ENCODE assay signal across 8 mouse cellular contexts in the genomic region with DNA sequence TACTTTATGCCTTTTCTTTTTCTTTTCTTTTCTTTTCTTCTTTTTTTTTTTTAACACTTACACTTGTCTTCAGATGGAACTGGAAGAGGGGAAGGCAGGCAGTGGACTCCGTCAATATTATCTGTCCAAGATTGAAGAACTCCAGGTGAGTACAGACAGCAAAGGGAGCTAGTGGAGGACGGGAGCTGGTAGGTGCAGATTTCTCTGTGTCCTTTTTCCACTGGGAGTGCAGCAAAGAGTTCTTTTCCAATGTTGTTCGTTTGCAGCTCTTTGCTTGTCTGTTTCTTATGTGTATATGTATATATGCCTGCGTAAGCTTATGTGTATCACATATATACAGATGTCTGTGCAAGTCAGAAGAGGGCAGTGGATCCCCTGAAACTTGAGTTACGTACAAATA. TPM values are rescaled to one million over a fixed set of nuclear protein-coding genes. Genes with fewer than 3 reads are reported as not detected.
A peak's percentile ranks its signal among the peaks of the same experiment; 100 is the strongest.
DNase-seq lines count a peak whose midpoint lies in the region; ATAC-seq and TF ChIP-seq lines count a peak whose summit lies in the region.

No protein-coding gene starts in this region.

- peak overlapping the region; percentile 95 for H3K4me3 ChIP-seq in embryonic fibroblast, embryonic 13.5 days (ENCODE audit: insufficient read depth, low read length)
- peak overlapping the region; percentile 91 for H3K4me3 ChIP-seq in kidney, embryonic 14.5 days (ENCODE audit: low read length)

- H3K36me3 ChIP-seq in kidney, embryonic 14.5 days (ENCODE audit: control insufficient read depth, insufficient read depth, low read length) = peaks cover 52% of the 10 kb centered on the region

- no peaks in the 10 kb centered on the region for H3K9me3 ChIP-seq in kidney, embryonic 14.5 days (ENCODE audit: control insufficient read depth, low read length)

- H3K4me1 ChIP-seq in embryonic fibroblast, embryonic 13.5 days (ENCODE audit: control insufficient read depth, insufficient read depth, low read length) = peaks cover 4% of the 10 kb centered on the region; the same call in 1 of the 2 replicates
- H3K4me1 ChIP-seq in kidney, embryonic 14.5 days (ENCODE audit: control insufficient read depth, insufficient read depth, low read length) = peaks cover 15% of the 10 kb centered on the region; the same call in 1 of the 2 replicates

- no peak overlapping the region for H3K27ac ChIP-seq in embryonic fibroblast, embryonic 13.5 days (ENCODE audit: insufficient read depth, low read length)
- H3K27ac ChIP-seq in kidney, embryonic 14.5 days (ENCODE audit: low read depth, low read length) = no peak overlapping the region

- H3K27me3 ChIP-seq in kidney, embryonic 14.5 days (ENCODE audit: control insufficient read depth, insufficient read depth, low read length) = no peaks in the 10 kb centered on the region

- no peak for TF ChIP-seq POLR2A in embryonic fibroblast, embryonic 13.5 days (IDR thresholded peaks at IDR 0.05; ENCODE audit: low read depth, low read length)

- no peak for TF ChIP-seq CTCF in embryonic fibroblast, embryonic 13.5 days (IDR thresholded peaks at IDR 0.05; ENCODE audit: borderline replicate concordance, insufficient read depth, low read length)

- ATAC-seq in kidney, embryonic 14.5 days (ENCODE audit: low FRiP score, low TSS enrichment) = no peak
- ATAC-seq in megakaryocyte progenitor cell, adult 5-6 weeks (replicated peaks; ENCODE audit: poor library complexity) = no peak

- 72% methylated on average over 5 of the region's 5 CpGs for WGBS in kidney, embryonic 14.5 days

- H3K9ac ChIP-seq in kidney, embryonic 14.5 days (ENCODE audit: low read depth, low read length) = peak overlapping the region; percentile 86; the same call in 1 of the 2 replicates

- peak overlapping the region; percentile 53 for H3K4me2 ChIP-seq in kidney, embryonic 14.5 days (replicated peaks; ENCODE audit: low read depth, low read length)

- DNase-seq in layer of hippocampus, adult 11-12 months (ENCODE audit: low spot score) = peak; percentile 25
- DNase-seq in layer of hippocampus, postnatal 25 days (ENCODE audit: extremely low spot score in 1 of 2, low spot score in 1 of 2) = no peak
- peak; percentile 58 for DNase-seq in lung, postnatal 14 days
- no peak for DNase-seq in urinary bladder, postnatal 10 days (ENCODE audit: low spot score)
- DNase-seq in adrenal gland, postnatal 4 days (ENCODE audit: low spot score in 2 of 2) = no peak

RNA-seq across cellular contexts. Expression of gene Psmc5, which starts 0.8 kb away (rescaled TPM):
- total RNA-seq in layer of hippocampus, postnatal 25 days (2021) = 100 to 1,000 TPM; 148 to 174 TPM
- 141 and 156 TPM in 2 replicates for polyA plus RNA-seq in embryonic fibroblast, embryonic 13.5 days (2011; ENCODE audit: insufficient read length, low read depth, missing spikeins)
- 303 and 334 TPM in 2 replicates for polyA plus RNA-seq in kidney, embryonic 14.5 days (2014; fragmentation: Nextera tagmentation; extraction: Ambion mirVana)
- 52.0 and 54.1 TPM in 2 replicates for total RNA-seq in megakaryocyte progenitor cell, adult 5-6 weeks (2015)
- 110 and 120 TPM in 2 replicates for total RNA-seq in megakaryocyte progenitor cell, adult 5-6 weeks (2017)
- total RNA-seq in adrenal gland, postnatal 4 days (2021) = 100 to 1,000 TPM; 131 to 138 TPM

RNA-seq across cellular contexts. Expression of gene Ftsj3, which starts 0.9 kb away (rescaled TPM):
- total RNA-seq in layer of hippocampus, postnatal 25 days (2021) = 10 to 100 TPM; 29.9 to 32.8 TPM
- 49.5 and 60.5 TPM in 2 replicates for polyA plus RNA-seq in embryonic fibroblast, embryonic 13.5 days (2011; ENCODE audit: insufficient read length, low read depth, missing spikeins)
- polyA plus RNA-seq in kidney, embryonic 14.5 days (2014; fragmentation: Nextera tagmentation; extraction: Ambion mirVana) = 39.1 and 72.1 TPM in 2 replicates
- total RNA-seq in megakaryocyte progenitor cell, adult 5-6 weeks (2015) = 45.5 and 45.7 TPM in 2 replicates
- 151 and 191 TPM in 2 replicates for total RNA-seq in megakaryocyte progenitor cell, adult 5-6 weeks (2017)
- total RNA-seq in adrenal gland, postnatal 4 days (2021) = 10 to 100 TPM; 69.3 to 71.0 TPM

RNA-seq across cellular contexts. Expression of gene Smarcd2, which starts 16.0 kb away (rescaled TPM):
- 10 to 100 TPM; 24.7 to 26.1 TPM for total RNA-seq in layer of hippocampus, postnatal 25 days (2021)
- polyA plus RNA-seq in embryonic fibroblast, embryonic 13.5 days (2011; ENCODE audit: insufficient read length, low read depth, missing spikeins) = 50.4 and 64.3 TPM in 2 replicates
- polyA plus RNA-seq in kidney, embryonic 14.5 days (2014; fragmentation: Nextera tagmentation; extraction: Ambion mirVana) = 54.9 and 78.6 TPM in 2 replicates
- 62.9 and 63.5 TPM in 2 replicates for total RNA-seq in megakaryocyte progenitor cell, adult 5-6 weeks (2015)
- total RNA-seq in megakaryocyte progenitor cell, adult 5-6 weeks (2017) = 216 and 275 TPM in 2 replicates
- total RNA-seq in adrenal gland, postnatal 4 days (2021) = 100 to 1,000 TPM; 104 to 117 TPM

RNA-seq across cellular contexts. Expression of gene Tcam1, which starts 19.7 kb away (rescaled TPM):
- under 1 TPM; 0.19 to 0.22 TPM for total RNA-seq in layer of hippocampus, postnatal 25 days (2021)
- polyA plus RNA-seq in embryonic fibroblast, embryonic 13.5 days (2011; ENCODE audit: insufficient read length, low read depth, missing spikeins) = 0.16 and 0.18 TPM in 2 replicates
- polyA plus RNA-seq in kidney, embryonic 14.5 days (2014; fragmentation: Nextera tagmentation; extraction: Ambion mirVana) = 0.81 and 1.2 TPM in 2 replicates
- total RNA-seq in megakaryocyte progenitor cell, adult 5-6 weeks (2015) = 2.2 and 2.3 TPM in 2 replicates
- total RNA-seq in megakaryocyte progenitor cell, adult 5-6 weeks (2017) = 1.6 and 1.7 TPM in 2 replicates
- under 1 TPM; 0.25 to 0.34 TPM for total RNA-seq in adrenal gland, postnatal 4 days (2021)

RNA-seq across cellular contexts. Expression of gene Ddx42, which starts 40.0 kb away (rescaled TPM):
- 10 to 100 TPM; 64.5 to 74.1 TPM for total RNA-seq in layer of hippocampus, postnatal 25 days (2021)
- 55.0 and 58.3 TPM in 2 replicates for polyA plus RNA-seq in embryonic fibroblast, embryonic 13.5 days (2011; ENCODE audit: insufficient read length, low read depth, missing spikeins)
- 43.1 and 71.8 TPM in 2 replicates for polyA plus RNA-seq in kidney, embryonic 14.5 days (2014; fragmentation: Nextera tagmentation; extraction: Ambion mirVana)
- 39.8 and 47.9 TPM in 2 replicates for total RNA-seq in megakaryocyte progenitor cell, adult 5-6 weeks (2015)
- 68.8 and 101 TPM in 2 replicates for total RNA-seq in megakaryocyte progenitor cell, adult 5-6 weeks (2017)
- total RNA-seq in adrenal gland, postnatal 4 days (2021) = 10 to 100 TPM; 74.4 to 76.2 TPM

Comparison
In these comparisons a context has a peak if more than half of its experiments do, and no peak if none do; other contexts are left out.
1. DNase-seq: peak in layer of hippocampus, adult 11-12 months (single experiment) and lung, postnatal 14 days (single experiment); none in layer of hippocampus, postnatal 25 days (0 of 2), urinary bladder, postnatal 10 days (single experiment) and adrenal gland, postnatal 4 days (0 of 2).